Mouse (Mus musculus): ENCODE data around the gene Golga4. TPM values are rescaled to one million over a fixed set of nuclear protein-coding genes. Genes with fewer than 3 reads are reported as not detected.

Golga4 gene
- polyA plus RNA-seq, 1 experiment from 2014 or later, result 74.8 TPM

DNA sequence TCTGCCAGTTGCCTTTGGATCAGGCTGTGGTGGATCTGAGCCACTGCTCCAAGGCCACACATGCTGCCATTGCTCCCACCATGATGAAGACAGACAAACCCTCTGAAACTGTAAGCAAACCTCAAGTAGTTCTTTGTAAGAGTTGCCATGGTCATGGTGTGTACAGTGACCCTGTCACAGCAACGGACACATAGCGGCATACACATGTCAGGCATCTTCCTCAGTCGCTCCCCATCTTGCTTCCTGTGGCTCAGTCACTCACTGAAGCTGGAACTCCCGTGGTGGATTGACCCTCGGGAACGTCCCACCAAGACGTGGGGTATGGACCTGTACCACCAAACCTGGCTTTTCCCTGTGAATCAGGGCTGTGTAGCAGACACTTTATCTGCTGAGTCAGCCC, 57.8 kb downstream of the Golga4 start:
- Histone ChIP-seq H3K4me3 (no peak overlapping the region), H3K9me3 (replicated peaks) (no peaks in the 10 kb centered on the region), H3K4me1 (replicated peaks) (0 out of 2 replicates have a peak, but pooled peaks cover 4% of the 10 kb centered on the region), H3K27me3 (replicated peaks) (no peaks in the 10 kb centered on the region), H3K9ac (no peak overlapping the region), H3K27ac (ENCODE audit: poor library complexity, severe bottlenecking) (no peak overlapping the region), H3K36me3 (peaks cover 86% of the 10 kb centered on the region), H3K4me2 (no peak overlapping the region)
- WGBS, result 89% methylated on average over 7 of the region's 7 CpGs
- ATAC-seq (ENCODE audit: insufficient number of reproducible peaks, low FRiP score), result no peak

GRCm38 (mm10) chr9:118564696-118565095, 58.6 kb downstream of the Golga4 start:
- 82% methylated on average over 16 of the region's 16 CpGs for WGBS
- no peak overlapping the region for H3K4me3 ChIP-seq
- H3K9ac ChIP-seq, result no peak overlapping the region
- H3K27ac ChIP-seq (ENCODE audit: poor library complexity, severe bottlenecking), result no peak overlapping the region
- ATAC-seq (ENCODE audit: insufficient number of reproducible peaks, low FRiP score), result no peak
- H3K36me3 ChIP-seq, result peaks cover 86% of the 10 kb centered on the region
- no peaks in the 10 kb centered on the region for H3K9me3 ChIP-seq (replicated peaks)
- no peaks in the 10 kb centered on the region for H3K27me3 ChIP-seq (replicated peaks)
- H3K4me2 ChIP-seq, result no peak overlapping the region
- 0 out of 2 replicates have a peak, but pooled peaks cover 4% of the 10 kb centered on the region for H3K4me1 ChIP-seq (replicated peaks)

GRCm38 (mm10) chr9:118569328-118569727, 63.3 kb downstream of the Golga4 start:
- Histone ChIP-seq H3K9me3 (replicated peaks) (no peaks in the 10 kb centered on the region), H3K27me3 (replicated peaks) (no peaks in the 10 kb centered on the region), H3K9ac (no peak overlapping the region), H3K4me2 (no peak overlapping the region), H3K27ac (ENCODE audit: poor library complexity, severe bottlenecking) (no peak overlapping the region), H3K36me3 (peaks cover 83% of the 10 kb centered on the region), H3K4me3 (no peak overlapping the region), H3K4me1 (replicated peaks) (0 out of 2 replicates have a peak, but pooled peaks cover 4% of the 10 kb centered on the region)
- ATAC-seq (ENCODE audit: insufficient number of reproducible peaks, low FRiP score), result no peak
- WGBS, result 91% methylated on average over 6 of the region's 6 CpGs

GRCm38 (mm10) chr9:118570865-118571264, 64.8 kb downstream of the Golga4 start:
- 0 out of 2 replicates have a peak, but pooled peaks cover 4% of the 10 kb centered on the region for H3K4me1 ChIP-seq (replicated peaks)
- ATAC-seq (ENCODE audit: insufficient number of reproducible peaks, low FRiP score), result no peak
- H3K9me3 ChIP-seq (replicated peaks), result no peaks in the 10 kb centered on the region
- H3K4me2 ChIP-seq, result no peak overlapping the region
- 70% methylated on average over 4 of the region's 4 CpGs for WGBS
- H3K4me3 ChIP-seq, result no peak overlapping the region
- H3K27ac ChIP-seq (ENCODE audit: poor library complexity, severe bottlenecking), result no peak overlapping the region
- H3K27me3 ChIP-seq (replicated peaks), result no peaks in the 10 kb centered on the region
- peaks cover 80% of the 10 kb centered on the region for H3K36me3 ChIP-seq
- no peak overlapping the region for H3K9ac ChIP-seq

GRCm38 (mm10) chr9:118571701-118572100, 65.6 kb downstream of the Golga4 start:
- Histone ChIP-seq H3K4me2 (no peak overlapping the region), H3K4me1 (replicated peaks) (0 out of 2 replicates have a peak, but pooled peaks cover 4% of the 10 kb centered on the region), H3K4me3 (no peak overlapping the region), H3K9me3 (replicated peaks) (no peaks in the 10 kb centered on the region), H3K27ac (ENCODE audit: poor library complexity, severe bottlenecking) (no peak overlapping the region), H3K27me3 (replicated peaks) (no peaks in the 10 kb centered on the region), H3K9ac (no peak overlapping the region), H3K36me3 (peaks cover 80% of the 10 kb centered on the region)
- no peak for ATAC-seq (ENCODE audit: insufficient number of reproducible peaks, low FRiP score)
- WGBS, result 79% methylated on average over 4 of the region's 4 CpGs

- Histone ChIP-seq H3K4me3 (no peak overlapping the region), H3K27ac (ENCODE audit: poor library complexity, severe bottlenecking) (no peak overlapping the region), H3K9me3 (replicated peaks) (no peaks in the 10 kb centered on the region), H3K36me3 (peaks cover 81% of the 10 kb centered on the region), H3K27me3 (replicated peaks) (no peaks in the 10 kb centered on the region), H3K4me2 (no peak overlapping the region), H3K4me1 (replicated peaks) (no peaks in the 10 kb centered on the region), H3K9ac (no peak overlapping the region)
- WGBS, result 88% methylated on average over 5 of the region's 5 CpGs
- no peak for ATAC-seq (ENCODE audit: insufficient number of reproducible peaks, low FRiP score)
These were observed 68.8 kb downstream of the Golga4 start for GRCm38 (mm10) chr9:118574911-118575310.

DNA sequence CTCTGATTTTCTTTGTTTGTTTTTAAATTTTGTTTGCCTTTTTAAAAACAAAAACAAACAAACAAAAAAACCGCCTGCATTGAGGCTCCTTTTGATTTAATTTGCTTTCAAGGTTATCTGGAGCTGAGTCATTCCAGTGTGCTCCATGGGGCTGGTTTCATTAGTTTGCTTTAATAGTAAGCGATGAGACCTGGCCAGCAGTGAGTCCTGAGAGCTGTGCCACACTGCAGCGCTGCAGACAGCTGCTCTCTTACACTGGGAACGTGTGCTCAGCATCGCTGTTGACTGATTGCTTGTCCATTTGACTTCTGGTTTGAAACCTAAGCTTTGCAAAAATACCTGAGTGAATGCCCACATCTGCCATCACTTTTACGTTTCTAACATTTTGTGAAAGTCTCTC, 74.3 kb downstream of the Golga4 start:
- WGBS, result 63% methylated on average over 6 of the region's 6 CpGs
- Histone ChIP-seq H3K4me3 (no peak overlapping the region), H3K27ac (ENCODE audit: poor library complexity, severe bottlenecking) (no peak overlapping the region), H3K27me3 (replicated peaks) (no peaks in the 10 kb centered on the region), H3K4me2 (no peak overlapping the region), H3K4me1 (replicated peaks) (peaks cover 15% of the 10 kb centered on the region), H3K9me3 (replicated peaks) (no peaks in the 10 kb centered on the region), H3K36me3 (peaks cover 69% of the 10 kb centered on the region), H3K9ac (no peak overlapping the region)
- ATAC-seq (ENCODE audit: insufficient number of reproducible peaks, low FRiP score), result no peak

- Histone ChIP-seq H3K4me2 (no peak overlapping the region), H3K27me3 (replicated peaks) (no peaks in the 10 kb centered on the region), H3K27ac (ENCODE audit: poor library complexity, severe bottlenecking) (no peak overlapping the region), H3K4me1 (replicated peaks) (peaks cover 18% of the 10 kb centered on the region), H3K36me3 (peaks cover 54% of the 10 kb centered on the region), H3K9me3 (replicated peaks) (no peaks in the 10 kb centered on the region), H3K4me3 (no peak overlapping the region), H3K9ac (no peak overlapping the region)
- no peak for ATAC-seq (ENCODE audit: insufficient number of reproducible peaks, low FRiP score)
- whole genome bisulfite sequencing, result 62% methylated on average over 6 of the region's 6 CpGs
These were observed 76.7 kb downstream of the Golga4 start for GRCm38 (mm10) chr9:118582757-118583156.

DNA sequence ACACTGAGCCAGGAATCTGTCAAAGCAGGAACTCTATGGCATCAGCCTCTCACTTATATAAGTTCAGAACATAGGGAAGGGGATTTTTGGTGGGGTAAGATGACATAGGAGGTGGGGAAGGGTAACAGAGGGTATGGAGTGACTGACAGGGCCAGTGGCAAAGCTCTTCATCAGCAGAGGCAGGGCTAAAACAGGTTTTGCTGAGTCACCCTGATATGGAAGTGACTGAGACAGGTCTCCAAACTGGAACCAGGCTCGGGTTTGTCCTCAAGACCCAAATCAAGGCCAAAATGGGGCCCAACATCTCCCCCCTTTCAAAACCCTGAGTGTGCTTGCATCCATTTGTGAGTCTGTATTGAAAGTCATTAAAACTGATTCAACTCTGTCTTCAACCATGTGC, 78.8 kb downstream of the Golga4 start:
- WGBS, result 60% methylated on average over 1 of the region's 1 CpGs
- no peak for ATAC-seq (ENCODE audit: insufficient number of reproducible peaks, low FRiP score)
- H3K9ac ChIP-seq, result no peak overlapping the region
- H3K4me1 ChIP-seq (replicated peaks), result peaks cover 29% of the 10 kb centered on the region
- no peak overlapping the region for H3K27ac ChIP-seq (ENCODE audit: poor library complexity, severe bottlenecking)
- H3K36me3 ChIP-seq, result peaks cover 36% of the 10 kb centered on the region
- no peaks in the 10 kb centered on the region for H3K9me3 ChIP-seq (replicated peaks)
- no peak overlapping the region for H3K4me3 ChIP-seq
- no peak overlapping the region for H3K4me2 ChIP-seq
- no peaks in the 10 kb centered on the region for H3K27me3 ChIP-seq (replicated peaks)

DNA sequence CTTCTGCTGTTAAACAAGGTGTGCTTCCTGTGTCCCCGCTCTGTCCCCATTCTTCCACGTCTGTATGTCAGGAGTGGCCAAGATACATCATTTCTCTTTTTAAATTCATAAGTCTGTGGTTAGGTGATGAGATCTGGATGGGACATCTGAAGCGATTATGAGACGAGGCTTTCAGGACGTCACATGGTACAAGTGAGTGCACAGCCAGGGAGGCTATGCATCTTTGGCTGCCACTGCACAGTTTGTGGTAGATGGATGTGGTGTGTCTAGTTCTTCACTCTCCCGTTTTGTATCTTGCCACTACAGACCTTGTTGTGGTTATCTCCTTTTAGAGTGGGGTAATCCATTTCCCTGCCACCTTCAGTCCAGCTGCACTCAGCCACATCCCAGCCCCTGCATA, 79.9 kb downstream of the Golga4 start:
- Histone ChIP-seq H3K27ac (ENCODE audit: poor library complexity, severe bottlenecking) (no peak overlapping the region), H3K4me3 (no peak overlapping the region), H3K36me3 (peaks cover 28% of the 10 kb centered on the region), H3K4me2 (no peak overlapping the region), H3K9ac (no peak overlapping the region), H3K4me1 (replicated peaks) (peaks cover 41% of the 10 kb centered on the region), H3K9me3 (replicated peaks) (no peaks in the 10 kb centered on the region), H3K27me3 (replicated peaks) (no peaks in the 10 kb centered on the region)
- WGBS, result 70% methylated on average over 6 of the region's 6 CpGs
- no peak for ATAC-seq (ENCODE audit: insufficient number of reproducible peaks, low FRiP score)

DNA sequence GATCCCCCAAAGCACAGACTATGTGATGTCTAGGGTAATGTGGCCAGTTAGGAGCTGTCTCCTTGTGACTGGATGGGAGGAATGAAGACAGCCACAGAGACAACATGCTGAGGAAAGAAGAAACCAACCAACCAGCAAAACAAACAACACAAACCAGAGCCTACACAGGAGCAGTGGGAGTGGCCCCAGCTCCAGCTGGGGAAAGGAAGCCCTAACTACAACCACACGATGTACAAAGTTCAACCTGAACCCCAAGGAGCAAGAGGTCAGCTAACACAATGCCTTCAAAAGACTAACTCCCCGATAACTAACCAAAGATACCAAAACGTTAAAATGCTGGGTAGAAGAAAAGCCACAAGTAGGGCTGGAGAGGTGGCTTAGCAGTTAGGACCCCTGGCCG, 81.0 kb downstream of the Golga4 start:
- 62% methylated on average over 4 of the region's 4 CpGs for WGBS
- Histone ChIP-seq H3K9ac (no peak overlapping the region), H3K4me3 (no peak overlapping the region), H3K36me3 (peaks cover 19% of the 10 kb centered on the region), H3K27me3 (replicated peaks) (no peaks in the 10 kb centered on the region), H3K4me1 (replicated peaks) (peaks cover 52% of the 10 kb centered on the region), H3K4me2 (no peak overlapping the region), H3K9me3 (replicated peaks) (no peaks in the 10 kb centered on the region), H3K27ac (ENCODE audit: poor library complexity, severe bottlenecking) (no peak overlapping the region)
- ATAC-seq (ENCODE audit: insufficient number of reproducible peaks, low FRiP score), result no peak

DNA sequence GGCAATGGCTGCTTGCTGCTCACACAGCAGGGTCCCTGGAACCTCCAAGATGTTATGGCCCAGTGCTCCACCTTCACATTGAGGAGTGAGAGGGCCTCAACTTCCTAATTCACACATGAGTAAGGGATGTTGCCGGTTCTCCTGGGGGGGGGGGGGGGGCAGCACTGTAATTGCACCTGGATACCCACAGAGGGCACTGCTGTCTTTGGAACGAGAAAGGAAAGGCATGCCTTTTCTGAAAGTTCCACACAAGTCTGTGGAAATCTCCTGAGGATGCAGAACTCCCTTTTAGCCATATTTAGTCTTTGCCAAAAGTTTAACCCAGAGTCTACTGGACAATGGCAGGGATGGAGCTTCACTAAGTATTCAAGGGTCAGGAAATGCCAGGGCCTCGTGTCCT, 83.2 kb downstream of the Golga4 start:
- ATAC-seq (ENCODE audit: insufficient number of reproducible peaks, low FRiP score), result no peak
- H3K27ac ChIP-seq (ENCODE audit: poor library complexity, severe bottlenecking), result no peak overlapping the region
- WGBS, result 31% methylated on average over 3 of the region's 3 CpGs

More for the DNA sequence above, 83.2 kb downstream of the Golga4 start:
- H3K36me3 ChIP-seq, result peaks cover 2% of the 10 kb centered on the region; the same call in 1 of the 2 replicates
- no peaks in the 10 kb centered on the region for H3K9me3 ChIP-seq (replicated peaks)
- peak overlapping the region; percentile 22; the same call in 1 of the 2 replicates for H3K9ac ChIP-seq
- no peaks in the 10 kb centered on the region for H3K27me3 ChIP-seq (replicated peaks)
- H3K4me2 ChIP-seq, result no peak overlapping the region
- no peak overlapping the region for H3K4me3 ChIP-seq
- peaks cover 57% of the 10 kb centered on the region for H3K4me1 ChIP-seq (replicated peaks)

Measured in heart, embryonic 12.5 days (tissue).